Mouse (Mus musculus) ES-E14 (cell line): Measurements from ENCODE around the gene Ap1b1. TPM values are rescaled to one million over a fixed set of nuclear protein-coding genes. Genes with fewer than 3 reads are reported as not detected.

Experiments used
- DNase-seq: peaks from one replicate; pipeline ENCODE4 v3.0.0-alpha.2; 2013; ENCODE audit warnings: low read depth, low spot score
- H3K27ac ChIP-seq: 2 replicates; pipeline ENCODE4 v1.5.1; 2012; ENCODE audit warnings: low read depth, mild to moderate bottlenecking, low read length, moderate library complexity, mixed read lengths; ENCODE audit not compliant: poor library complexity, insufficient read depth, severe bottlenecking
- H3K36me3 ChIP-seq: 2 replicates; pipeline ENCODE4 v1.6.1; 2012; ENCODE audit warnings: mild to moderate bottlenecking, low read length, moderate library complexity, mixed read lengths; ENCODE audit not compliant: control insufficient read depth, poor library complexity, insufficient read depth, severe bottlenecking
- H3K4me1 ChIP-seq, 2 experiments: fragments of 150-350 bp in 1 of 2; sonication (generic) in 1 of 2; 2 replicates each; pipeline ENCODE4 v1.6.1; 2012; ENCODE audit warnings: low read length in 2 of 2, mild to moderate bottlenecking in 1 of 2, mixed read lengths in 1 of 2; ENCODE audit not compliant: control insufficient read depth in 2 of 2, insufficient read depth in 2 of 2, poor library complexity in 1 of 2
- H3K4me3 ChIP-seq, 2 experiments: fragments of 150-350 bp in 1 of 2; sonication (generic) in 1 of 2; 2 replicates each; pipeline ENCODE4 v1.5.1; 2012; ENCODE audit warnings: low read length in 2 of 2, low read depth in 1 of 2, mild to moderate bottlenecking in 1 of 2, mixed read lengths in 1 of 2; ENCODE audit not compliant: insufficient read depth in 1 of 2, poor library complexity in 1 of 2, severe bottlenecking in 1 of 2
- H3K9ac ChIP-seq: 2 replicates; pipeline ENCODE4 v1.6.1; 2012; ENCODE audit warnings: low read depth, mild to moderate bottlenecking, low read length, mixed read lengths; ENCODE audit not compliant: poor library complexity, insufficient read depth, severe bottlenecking
- H3K9me3 ChIP-seq: fragments of 150-350 bp; sonication (generic); 2 replicates; pipeline ENCODE4 v1.6.1; 2012; ENCODE audit warnings: low read depth, mild to moderate bottlenecking, low read length; ENCODE audit not compliant: control insufficient read depth, insufficient read depth
- CHD2 ChIP-seq: IDR thresholded peaks from 2 replicates; pipeline ENCODE4 v1.6.1; 2014; ENCODE audit warnings: mild to moderate bottlenecking, low read depth, low read length, inconsistent platforms
- HCFC1 ChIP-seq: IDR thresholded peaks from 2 replicates; pipeline ENCODE4 v1.6.1; 2012; ENCODE audit warnings: low read length, inconsistent platforms, borderline replicate concordance; ENCODE audit not compliant: insufficient read depth
- MAFK ChIP-seq: IDR thresholded peaks from 2 replicates; pipeline ENCODE4 v1.6.1; 2014; ENCODE audit warnings: mild to moderate bottlenecking, low read depth, low read length, inconsistent platforms; ENCODE audit not compliant: insufficient read depth
- ZC3H11A ChIP-seq: IDR thresholded peaks from 2 replicates; pipeline ENCODE4 v1.6.1; 2012; ENCODE audit warnings: low read depth, mild to moderate bottlenecking, inconsistent platforms, low read length, borderline replicate concordance
- ZNF384 ChIP-seq: IDR thresholded peaks from 2 replicates; pipeline ENCODE4 v1.6.1; 2012; ENCODE audit warnings: low read depth, low read length, inconsistent platforms
- in situ Hi-C, 2 experiments: fragments of 600-800 bp; cut with MboI; formaldehyde crosslinking; loops; one replicate each; pipeline ENCODE4 v1.15.1; 2025; ENCODE audit warnings: low sequenced_read_pairs in 2 of 2, inconsistent platforms in 1 of 2; ENCODE audit not compliant: unreplicated experiment in 2 of 2
- total RNA-seq: library from RNA; depleted of rRNA; stranded (reverse); fragments of 300-350 nt; gene quantifications from 2 replicates; pipeline ENCODE4 v1.2.3, GENCODE M21; 2012

The Ap1b1 gene
- total RNA-seq, 1 experiment: 42.4 TPM

- Histone ChIP-seq H3K27ac (no peak overlapping the region), H3K9me3 (no peaks in the 10 kb centered on the region), H3K9ac (no peak overlapping the region), H3K4me1 (peaks cover 0 to 2% of the 10 kb centered on the region in 2 experiments; a peak in 1 of 4 replicates), H3K4me3 (no peak overlapping the region), H3K36me3 (peaks cover 7% of the 10 kb centered on the region)
- in situ Hi-C loops: no loop called here
- DNase-seq: no peak
- TF ChIP-seq MAFK (no peak), CHD2 (no peak), HCFC1 (no peak), ZNF384 (no peak), ZC3H11A (no peak)
These were observed 37.8 kb upstream of the Ap1b1 start for GRCm38 (mm10) chr11:4948792-4949191.

GRCm38 (mm10) chr11:4949256-4950044 lies 37.2 kb upstream of the Ap1b1 start:
- peak; percentile 64 for DNase-seq
- Histone ChIP-seq H3K9me3 (no peaks in the 10 kb centered on the region), H3K27ac (no peak overlapping the region), H3K4me1 (peaks cover 0 to 6% of the 10 kb centered on the region in 2 experiments; a peak in 3 of 4 replicates), H3K4me3 (no peak overlapping the region), H3K36me3 (peaks cover 5% of the 10 kb centered on the region), H3K9ac (no peak overlapping the region)
- in situ Hi-C loops: no loop called here
- TF ChIP-seq ZC3H11A (no peak), ZNF384 (no peak), HCFC1 (peak; percentile 55; the same call in 1 of the 2 replicates)

- no peak overlapping the region for H3K27ac ChIP-seq
- H3K4me1 ChIP-seq: peaks cover 0 to 6% of the 10 kb centered on the region in 2 experiments; a peak in 3 of 4 replicates
- H3K4me3 ChIP-seq: no peak overlapping the region
- H3K9me3 ChIP-seq: no peaks in the 10 kb centered on the region
- H3K36me3 ChIP-seq: no peaks in the 10 kb centered on the region
- in situ Hi-C loops: no loop called here
- DNase-seq: no peak
- no peak overlapping the region for H3K9ac ChIP-seq
- TF ChIP-seq HCFC1 (no peak), ZNF384 (no peak), MAFK (no peak), CHD2 (no peak), ZC3H11A (no peak)
These were observed 33.2 kb upstream of the Ap1b1 start for GRCm38 (mm10) chr11:4953401-4953800.

- H3K9me3 ChIP-seq: no peaks in the 10 kb centered on the region
- H3K36me3 ChIP-seq: no peaks in the 10 kb centered on the region
- TF ChIP-seq MAFK (no peak), HCFC1 (no peak), ZNF384 (no peak), CHD2 (no peak), ZC3H11A (no peak)
- peak overlapping the region in 1 of 2 experiments; percentile 41; a peak in 1 of 4 replicates for H3K4me3 ChIP-seq
- no peak overlapping the region for H3K9ac ChIP-seq
- in situ Hi-C loops: no loop called here
- H3K27ac ChIP-seq: no peak overlapping the region
- DNase-seq: peak; percentile 56
- H3K4me1 ChIP-seq: peaks cover 0 to 6% of the 10 kb centered on the region in 2 experiments; a peak in 3 of 4 replicates
These were observed 32.7 kb upstream of the Ap1b1 start for GRCm38 (mm10) chr11:4953918-4954317.
